Mouse (Mus musculus): ENCODE measurements around the gene Olfr811.
A peak's percentile ranks its signal among the peaks of the same experiment; 100 is the strongest.

Gene Olfr811

GRCm38 (mm10) chr10:129804296-129804695 lies at the start of gene Olfr811:
Gene Olfr811 (minus strand): TSS chr10:129804396.
- no peak for DNase-seq (ENCODE audit: low read depth, low spot score)

GRCm38 (mm10) chr10:129847343-129847742 lies 43.1 kb upstream of the Olfr811 start:
- peak; percentile 77 for DNase-seq (ENCODE audit: low read depth, low spot score)

- DNase-seq (ENCODE audit: low read depth, low spot score), result no peak
These were observed 41.8 kb upstream of the Olfr811 start, which contains the start of gene Olfr812 for GRCm38 (mm10) chr10:129845994-129846393. Gene Olfr812 (minus strand): TSS chr10:129846094.

- no peak for DNase-seq (ENCODE audit: low read depth, low spot score)
These were observed 9.4 kb downstream of the Olfr811 start, which contains the start of gene Olfr810 for GRCm38 (mm10) chr10:129794817-129795216. Gene Olfr810 (minus strand): TSS chr10:129794917.

GRCm38 (mm10) chr10:129778123-129778522 lies 26.1 kb downstream of the Olfr811 start:
- no peak for DNase-seq (ENCODE audit: low read depth, low spot score)

- no peak for DNase-seq (ENCODE audit: low read depth, low spot score)
These were observed 29.9 kb downstream of the Olfr811 start, which contains the start of gene Olfr809 for GRCm38 (mm10) chr10:129774338-129774737. Gene Olfr809 (plus strand): TSS chr10:129774638.

- no peak for DNase-seq (ENCODE audit: low read depth, low spot score)
These were observed 39.0 kb downstream of the Olfr811 start, which contains the start of gene Olfr808 for GRCm38 (mm10) chr10:129765182-129765581. Gene Olfr808 (plus strand): TSS chr10:129765482.

GRCm38 (mm10) chr10:129757693-129758092 lies 46.5 kb downstream of the Olfr811 start, which contains the start of gene Olfr807:
Gene Olfr807 (minus strand): TSS chr10:129757793.
- no peak for DNase-seq (ENCODE audit: low read depth, low spot score)
